Mouse (Mus musculus) neural tube, embryonic 13.5 days (tissue): ENCODE data around the gene Peli2. TPM values are rescaled to one million over a fixed set of nuclear protein-coding genes. Genes with fewer than 3 reads are reported as not detected.

ENCODE experiments used
- ATAC-seq: fragments of 200-750 bp; cut with Nextera tagmentation; 2 replicates; pipeline ENCODE4 v1.8.0; 2017; ENCODE audit warnings: low read depth, mild to moderate bottlenecking, moderate TSS enrichment, moderate library complexity
- H3K27ac ChIP-seq: fragments of 300-500 bp; sonication (generic); replicated peaks from 2 replicates; pipeline ENCODE4 v1.5.1; 2015; ENCODE audit warnings: moderate library complexity, mild to moderate bottlenecking, inconsistent platforms
- H3K27me3 ChIP-seq: fragments of 300-500 bp; sonication (generic); 2 replicates; pipeline ENCODE4 v1.6.1; 2015; ENCODE audit warnings: mild to moderate bottlenecking, inconsistent platforms
- H3K36me3 ChIP-seq: fragments of 300-500 bp; sonication (generic); 2 replicates; pipeline ENCODE4 v1.6.1; 2015; ENCODE audit warnings: mild to moderate bottlenecking, inconsistent platforms
- H3K4me1 ChIP-seq: fragments of 300-500 bp; sonication (generic); replicated peaks from 2 replicates; pipeline ENCODE4 v1.6.1; 2015; ENCODE audit warnings: inconsistent platforms
- H3K4me2 ChIP-seq: fragments of 300-500 bp; sonication (generic); 2 replicates; pipeline ENCODE4 v1.6.1; 2015; ENCODE audit warnings: inconsistent platforms, mild to moderate bottlenecking, moderate library complexity
- H3K4me3 ChIP-seq: fragments of 300-500 bp; sonication (generic); 2 replicates; pipeline ENCODE4 v1.5.1; 2015; ENCODE audit warnings: mild to moderate bottlenecking, inconsistent platforms
- H3K9ac ChIP-seq: fragments of 300-500 bp; sonication (generic); 2 replicates; pipeline ENCODE4 v1.6.1; 2015; ENCODE audit warnings: moderate library complexity, mild to moderate bottlenecking, inconsistent platforms
- H3K9me3 ChIP-seq: fragments of 300-500 bp; sonication (generic); 2 replicates; pipeline ENCODE4 v1.6.1; 2016; ENCODE audit warnings: inconsistent platforms
- WGBS: fragments of 180-500 bp; shearing (Covaris S2); methylation state at CpG from one replicate; pipeline ENCODE4 v1.1.7; 2015; 5-methylcytosine and 5-hydroxymethylcytosine counted together
- polyA plus RNA-seq: library from polyadenylated mRNA; unstranded; fragments of >200 nt; fragmentation: Nextera tagmentation; extraction: Ambion mirVana; gene quantifications from 2 replicates; pipeline ENCODE4 v1.2.1, GENCODE M21; 2015

Peli2 gene
- polyA plus RNA-seq, 1 experiment from 2014 or later = 10.8 TPM

DNA sequence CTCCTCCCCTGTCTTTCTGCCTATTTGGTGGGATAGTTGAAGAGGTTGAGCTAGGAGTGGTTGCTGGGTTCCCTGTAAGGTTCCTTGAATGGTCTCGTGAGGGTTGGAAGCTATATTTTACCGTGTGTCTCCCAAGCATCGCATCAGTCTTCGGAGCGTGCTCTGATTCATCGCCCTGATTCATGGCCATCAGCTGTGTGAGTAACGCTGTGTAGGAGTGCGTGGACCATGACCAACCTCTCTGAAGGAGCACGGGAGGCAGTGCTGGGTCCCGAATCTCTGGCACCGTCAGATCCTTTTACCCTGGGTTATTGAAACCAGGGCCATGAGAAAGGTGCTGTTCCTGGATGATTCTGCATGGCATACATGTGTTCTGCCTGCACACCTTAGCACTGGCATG lies 92.2 kb downstream of the Peli2 start:
- Histone ChIP-seq H3K9ac (no peak overlapping the region), H3K36me3 (no peaks in the 10 kb centered on the region), H3K27me3 (no peaks in the 10 kb centered on the region), H3K4me3 (no peak overlapping the region), H3K4me2 (no peak overlapping the region), H3K27ac (no peak overlapping the region), H3K9me3 (no peaks in the 10 kb centered on the region), H3K4me1 (peaks cover 16% of the 10 kb centered on the region)
- WGBS = 81% methylated on average over 11 of the region's 11 CpGs
- ATAC-seq = no peak

DNA sequence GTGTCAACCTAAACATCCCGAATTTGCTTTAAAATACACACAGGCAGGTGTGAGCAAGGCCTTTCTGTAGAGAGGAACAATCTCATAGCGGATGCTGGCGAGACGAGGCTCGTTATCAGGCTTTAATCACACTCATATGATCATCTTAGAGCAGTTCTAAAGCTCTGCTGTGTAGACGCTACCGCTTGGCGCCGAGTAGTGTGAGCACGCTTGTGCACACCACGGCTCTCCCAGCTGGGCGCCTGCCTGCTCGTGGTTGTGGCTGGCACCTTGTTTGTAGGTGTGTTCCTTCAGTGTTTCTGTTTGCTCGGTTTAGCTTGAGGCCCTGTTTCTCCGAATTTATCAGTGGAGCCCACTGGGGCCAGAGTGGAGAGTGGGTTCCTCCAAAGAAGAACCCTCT lies 93.0 kb downstream of the Peli2 start:
- WGBS = 95% methylated on average over 15 of the region's 15 CpGs
- ATAC-seq = no peak

DNA sequence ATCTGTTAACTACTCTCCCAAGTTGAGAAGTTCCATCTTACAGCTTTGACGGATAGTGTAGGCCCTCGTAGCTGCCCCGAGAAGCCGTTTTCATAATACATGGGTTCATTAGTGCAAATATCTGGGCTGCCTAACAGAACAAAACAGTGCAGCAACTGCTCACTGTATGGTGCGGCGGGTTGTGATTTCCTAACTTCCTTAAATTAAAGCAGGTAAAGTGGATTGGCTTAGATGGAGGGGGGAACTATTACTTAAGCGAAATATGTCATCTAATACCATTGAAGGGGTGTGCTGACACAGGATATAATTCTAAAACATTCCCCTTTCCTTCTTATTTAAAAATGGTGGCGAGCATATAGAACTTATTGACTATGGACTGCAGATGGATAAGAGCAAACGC lies 101.4 kb downstream of the Peli2 start:
- no peaks in the 10 kb centered on the region for H3K9me3 ChIP-seq
- peaks cover 35% of the 10 kb centered on the region for H3K4me1 ChIP-seq
- WGBS = 89% methylated on average over 9 of the region's 9 CpGs
- no peak overlapping the region for H3K9ac ChIP-seq
- no peak overlapping the region for H3K4me3 ChIP-seq
- H3K36me3 ChIP-seq = no peaks in the 10 kb centered on the region
- no peaks in the 10 kb centered on the region for H3K27me3 ChIP-seq
- no peak for ATAC-seq
- no peak overlapping the region for H3K4me2 ChIP-seq
- no peak overlapping the region for H3K27ac ChIP-seq

More for the DNA sequence above, 93.0 kb downstream of the Peli2 start:
- Histone ChIP-seq H3K9ac (no peak overlapping the region), H3K36me3 (no peaks in the 10 kb centered on the region), H3K9me3 (no peaks in the 10 kb centered on the region), H3K27me3 (no peaks in the 10 kb centered on the region), H3K4me2 (no peak overlapping the region), H3K4me3 (no peak overlapping the region), H3K27ac (no peak overlapping the region), H3K4me1 (peaks cover 10% of the 10 kb centered on the region; the same call in 1 of the 2 replicates)

DNA sequence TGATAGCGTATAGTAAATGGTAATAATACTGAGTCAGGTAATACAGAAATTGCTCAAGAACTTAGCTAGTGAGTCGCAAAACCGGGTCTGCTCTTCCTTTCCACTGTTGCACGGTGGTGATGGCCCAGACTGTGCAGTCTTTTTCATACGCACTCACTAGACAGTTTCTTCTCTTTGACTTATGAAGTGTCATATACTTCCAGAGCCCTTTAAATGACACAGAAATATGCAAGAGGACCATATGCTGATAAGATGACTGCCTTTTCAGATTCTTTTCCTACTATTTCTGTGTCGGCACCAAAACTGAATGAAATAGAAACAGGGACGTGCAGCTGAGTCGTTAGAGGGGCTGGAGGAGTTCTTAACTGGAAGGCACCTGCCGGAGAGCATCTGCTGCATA lies 102.1 kb downstream of the Peli2 start:
- peaks cover 35% of the 10 kb centered on the region for H3K4me1 ChIP-seq
- H3K27ac ChIP-seq = no peak overlapping the region
- H3K27me3 ChIP-seq = no peaks in the 10 kb centered on the region
- H3K9me3 ChIP-seq = no peaks in the 10 kb centered on the region
- 88% methylated on average over 9 of the region's 9 CpGs for WGBS
- no peaks in the 10 kb centered on the region for H3K36me3 ChIP-seq
- no peak overlapping the region for H3K4me2 ChIP-seq
- H3K4me3 ChIP-seq = no peak overlapping the region
- H3K9ac ChIP-seq = no peak overlapping the region
- ATAC-seq = no peak

DNA sequence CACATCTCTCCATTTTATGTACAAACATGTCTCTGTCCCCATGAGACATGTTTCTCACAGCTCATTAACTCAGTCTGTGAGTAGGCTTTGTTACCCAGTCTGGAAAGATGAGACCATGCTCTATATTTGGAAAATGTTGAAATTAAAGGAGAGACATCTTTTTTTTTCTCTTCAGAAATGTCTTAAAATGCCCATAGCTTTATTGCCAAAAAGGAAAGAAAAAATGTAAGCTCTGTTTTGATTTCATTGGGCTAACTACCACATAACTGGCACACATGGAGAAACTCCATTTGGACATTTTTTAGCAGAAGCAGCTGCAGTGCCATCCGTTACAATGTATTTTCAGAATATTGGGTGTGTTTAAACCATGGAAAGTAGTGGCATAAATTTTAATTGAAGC lies 103.6 kb downstream of the Peli2 start:
- 83% methylated on average over 1 of the region's 1 CpGs for WGBS
- Histone ChIP-seq H3K4me3 (no peak overlapping the region), H3K4me1 (peaks cover 35% of the 10 kb centered on the region), H3K9ac (no peak overlapping the region), H3K27me3 (no peaks in the 10 kb centered on the region), H3K4me2 (no peak overlapping the region), H3K36me3 (no peaks in the 10 kb centered on the region), H3K27ac (no peak overlapping the region), H3K9me3 (no peaks in the 10 kb centered on the region)
- ATAC-seq = no peak

GRCm38 (mm10) chr14:48224861-48225300 lies 104.3 kb downstream of the Peli2 start:
- Histone ChIP-seq H3K36me3 (0 out of 2 replicates have a peak, but pooled peaks cover under 1% of the 10 kb centered on the region), H3K4me2 (no peak overlapping the region), H3K4me1 (peaks cover 34% of the 10 kb centered on the region), H3K9me3 (no peaks in the 10 kb centered on the region), H3K9ac (peak overlapping the region; percentile 26; the same call in 1 of the 2 replicates), H3K4me3 (no peak overlapping the region), H3K27me3 (no peaks in the 10 kb centered on the region), H3K27ac (no peak overlapping the region)
- WGBS = 61% methylated on average over 5 of the region's 5 CpGs
- no peak for ATAC-seq

GRCm38 (mm10) chr14:48225810-48226446 lies 105.3 kb downstream of the Peli2 start:
- 73% methylated on average over 7 of the region's 7 CpGs for WGBS
- ATAC-seq = no peak

DNA sequence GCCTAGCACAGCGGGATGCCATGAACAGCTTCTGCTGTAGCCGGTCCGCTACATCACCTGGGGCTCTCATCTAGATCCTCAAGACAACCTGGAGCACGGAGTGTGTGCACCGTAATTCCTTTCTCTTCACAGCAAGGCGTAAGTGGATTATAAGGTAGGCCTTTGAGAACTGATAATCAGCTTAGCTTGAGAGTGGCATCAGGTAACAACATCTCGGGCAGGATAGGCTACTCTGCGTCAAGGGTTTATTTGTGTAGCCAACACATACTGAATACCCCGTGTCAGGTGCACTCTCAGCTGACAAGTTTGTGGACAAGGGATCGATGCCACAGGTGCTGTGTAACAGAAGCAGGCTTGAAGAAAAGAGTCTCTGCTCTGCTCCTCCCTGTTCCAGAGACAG lies 106.1 kb downstream of the Peli2 start:
- Histone ChIP-seq H3K9me3 (no peaks in the 10 kb centered on the region), H3K9ac (no peak overlapping the region), H3K4me2 (no peak overlapping the region), H3K27ac (no peak overlapping the region), H3K27me3 (no peaks in the 10 kb centered on the region), H3K4me3 (no peak overlapping the region), H3K36me3 (0 out of 2 replicates have a peak, but pooled peaks cover 5% of the 10 kb centered on the region), H3K4me1 (peaks cover 30% of the 10 kb centered on the region)
- ATAC-seq = no peak
- WGBS = 94% methylated on average over 10 of the region's 10 CpGs

More at GRCm38 (mm10) chr14:48225810-48226446, 105.3 kb downstream of the Peli2 start:
- no peaks in the 10 kb centered on the region for H3K9me3 ChIP-seq
- no peak overlapping the region for H3K4me3 ChIP-seq
- peak overlapping the region; percentile 13; the same call in 1 of the 2 replicates for H3K27ac ChIP-seq
- peaks cover 30% of the 10 kb centered on the region for H3K4me1 ChIP-seq
- H3K27me3 ChIP-seq = no peaks in the 10 kb centered on the region
- H3K36me3 ChIP-seq = 0 out of 2 replicates have a peak, but pooled peaks cover 5% of the 10 kb centered on the region
- no peak overlapping the region for H3K9ac ChIP-seq
- H3K4me2 ChIP-seq = no peak overlapping the region

DNA sequence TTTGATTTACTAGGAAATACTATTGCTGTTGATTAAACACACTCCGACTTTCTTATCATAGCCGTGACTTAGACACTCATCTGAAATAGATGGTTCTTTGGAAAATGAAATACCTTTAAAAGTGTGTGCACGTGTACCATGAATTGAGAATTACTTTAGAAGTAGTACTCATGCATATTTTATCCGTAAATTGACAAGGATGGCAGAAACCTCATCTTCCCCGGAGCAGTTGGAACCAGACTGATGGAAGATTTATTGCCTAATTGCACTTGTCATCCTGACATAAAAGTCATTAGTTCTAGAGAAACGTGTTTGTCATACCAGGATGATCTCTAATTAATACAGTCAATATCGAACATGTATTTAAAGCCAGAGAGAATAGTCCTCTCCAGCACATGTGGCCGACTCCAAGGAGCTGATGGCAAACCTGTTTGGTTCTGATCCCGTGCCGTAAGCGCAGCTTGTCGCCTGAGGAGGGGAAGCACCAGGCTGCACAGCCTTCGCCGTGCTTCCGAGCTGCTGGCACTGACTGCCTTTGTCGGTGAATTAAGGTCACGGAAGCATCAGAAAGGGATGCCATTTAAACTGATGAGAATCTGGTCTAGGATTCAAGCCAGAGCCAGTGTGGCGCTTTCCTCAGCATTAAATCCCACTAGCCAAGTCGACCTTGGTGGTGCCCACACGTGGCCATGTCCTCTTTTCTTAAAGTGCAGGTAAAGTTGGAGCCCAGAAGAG lies 114.3 kb downstream of the Peli2 start:
- H3K27ac ChIP-seq = peak overlapping the region; percentile 59
- no peak overlapping the region for H3K4me3 ChIP-seq
- H3K36me3 ChIP-seq = 0 out of 2 replicates have a peak, but pooled peaks cover 4% of the 10 kb centered on the region
- H3K9ac ChIP-seq = no peak overlapping the region
- peak; percentile 62 for ATAC-seq
- H3K27me3 ChIP-seq = no peaks in the 10 kb centered on the region
- WGBS = 66% methylated on average over 20 of the region's 20 CpGs
- peaks cover 19% of the 10 kb centered on the region for H3K4me1 ChIP-seq
- H3K9me3 ChIP-seq = no peaks in the 10 kb centered on the region
- no peak overlapping the region for H3K4me2 ChIP-seq

- no peak overlapping the region for H3K9ac ChIP-seq
- no peaks in the 10 kb centered on the region for H3K9me3 ChIP-seq
- ATAC-seq = no peak
- WGBS = 84% methylated on average over 7 of the region's 7 CpGs
- no peak overlapping the region for H3K4me3 ChIP-seq
- H3K27ac ChIP-seq = no peak overlapping the region
- H3K4me1 ChIP-seq = peaks cover 4% of the 10 kb centered on the region; the same call in 1 of the 2 replicates
- H3K36me3 ChIP-seq = no peaks in the 10 kb centered on the region
- no peak overlapping the region for H3K4me2 ChIP-seq
- no peaks in the 10 kb centered on the region for H3K27me3 ChIP-seq
Observed at GRCm38 (mm10) chr14:48241335-48241734, 120.7 kb downstream of the Peli2 start.

GRCm38 (mm10) chr14:48246236-48246635 lies 125.6 kb downstream of the Peli2 start:
- Histone ChIP-seq H3K4me3 (no peak overlapping the region), H3K36me3 (no peaks in the 10 kb centered on the region), H3K9ac (no peak overlapping the region), H3K4me1 (peaks cover 10% of the 10 kb centered on the region; the same call in 1 of the 2 replicates), H3K27me3 (no peaks in the 10 kb centered on the region), H3K27ac (no peak overlapping the region), H3K4me2 (no peak overlapping the region), H3K9me3 (no peaks in the 10 kb centered on the region)
- WGBS = 52% methylated on average over 3 of the region's 3 CpGs
- no peak; the same call in 1 of the 2 replicates for ATAC-seq

DNA sequence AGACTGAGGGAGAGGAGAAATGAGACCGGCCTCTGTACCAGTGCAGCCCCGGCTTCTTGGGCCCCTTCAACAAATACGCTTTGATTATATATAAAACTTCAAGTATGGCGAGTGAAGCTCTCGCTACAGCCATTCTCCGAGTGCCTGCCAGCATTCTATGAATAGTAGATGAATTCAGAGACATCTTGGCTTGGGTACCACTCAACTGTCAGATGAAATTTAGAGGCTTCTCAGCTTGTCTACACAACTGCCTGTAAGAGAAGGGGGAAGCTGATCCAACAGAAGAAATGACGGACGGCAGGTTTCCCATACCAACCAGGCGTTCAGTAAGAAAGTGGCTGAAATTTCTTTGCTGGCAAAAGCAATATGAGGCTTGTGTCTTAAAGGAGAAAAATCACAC lies 126.3 kb downstream of the Peli2 start:
- H3K9me3 ChIP-seq = no peaks in the 10 kb centered on the region
- H3K4me2 ChIP-seq = no peak overlapping the region
- peaks cover 10% of the 10 kb centered on the region; the same call in 1 of the 2 replicates for H3K4me1 ChIP-seq
- no peak overlapping the region for H3K9ac ChIP-seq
- no peak overlapping the region for H3K27ac ChIP-seq
- no peak for ATAC-seq
- H3K4me3 ChIP-seq = no peak overlapping the region
- 82% methylated on average over 9 of the region's 9 CpGs for WGBS
- H3K36me3 ChIP-seq = no peaks in the 10 kb centered on the region
- H3K27me3 ChIP-seq = no peaks in the 10 kb centered on the region
